Mouse (Mus musculus) c-Kit-positive CD71-positive TER-119-positive erythroid progenitor cells, embryonic 14.5 days (primary cell): ENCODE measurements at regions not wholly inside any gene's neighbourhood (a gene's known extent, or its start where the extent isn't known, plus 50 kb on each side); places are given as distances from the start of the nearest gene placed in this dataset.

Experiments used
- DNase-seq: peaks from one replicate; pipeline ENCODE4 v3.0.0-alpha.2; 2013; ENCODE audit warnings: low spot score

GRCm38 (mm10) chr16:93533205-93533604, 70.7 kb downstream of the Setd4 start:
- no peak for DNase-seq

GRCm38 (mm10) chr16:93531937-93532336, 71.9 kb downstream of the Setd4 start:
- no peak for DNase-seq

- DNase-seq, result no peak
Measured at GRCm38 (mm10) chr16:93522485-93522884, 81.4 kb downstream of the Setd4 start.

GRCm38 (mm10) chr16:93520481-93520880, 83.4 kb downstream of the Setd4 start:
- no peak for DNase-seq

GRCm38 (mm10) chr16:93518620-93519019, 85.2 kb downstream of the Setd4 start:
- no peak for DNase-seq

GRCm38 (mm10) chr16:93516793-93517192, 87.1 kb downstream of the Setd4 start:
- DNase-seq, result no peak

- no peak for DNase-seq
Measured at GRCm38 (mm10) chr16:93515456-93515941, 88.4 kb downstream of the Setd4 start.

GRCm38 (mm10) chr16:93513616-93514041, 90.2 kb downstream of the Setd4 start:
- no peak for DNase-seq

GRCm38 (mm10) chr16:93511988-93512387, 91.9 kb downstream of the Setd4 start:
- DNase-seq, result no peak

- DNase-seq, result no peak
Measured at GRCm38 (mm10) chr16:93511517-93511916, 92.3 kb downstream of the Setd4 start.

GRCm38 (mm10) chr16:93498800-93499199, 105.1 kb downstream of the Setd4 start:
- no peak for DNase-seq

- no peak for DNase-seq
Measured at GRCm38 (mm10) chr16:93493337-93494002, 110.4 kb downstream of the Setd4 start.

- DNase-seq, result no peak
Measured at GRCm38 (mm10) chr16:93486646-93487550, 117.0 kb downstream of the Setd4 start.

- no peak for DNase-seq
Measured at GRCm38 (mm10) chr16:93469957-93470356, 133.9 kb downstream of the Setd4 start.

GRCm38 (mm10) chr16:93465741-93466140, 138.1 kb downstream of the Setd4 start:
- no peak for DNase-seq

GRCm38 (mm10) chr16:93464898-93465297, 139.0 kb downstream of the Setd4 start:
- DNase-seq, result no peak

GRCm38 (mm10) chr16:93463405-93463804, 140.5 kb downstream of the Setd4 start:
- DNase-seq, result no peak

GRCm38 (mm10) chr16:93462286-93462610, 141.6 kb downstream of the Setd4 start:
- DNase-seq, result no peak

- no peak for DNase-seq
Measured at GRCm38 (mm10) chr16:93461406-93462285, 142.2 kb downstream of the Setd4 start.

GRCm38 (mm10) chr16:93459497-93460240, 144.2 kb downstream of the Setd4 start:
- DNase-seq, result no peak
